Mouse (Mus musculus) left cerebral cortex, adult 11 months (tissue): ENCODE results near the gene Otop2.

ENCODE experiments used
- DNase-seq: peaks from one replicate; pipeline ENCODE4 v3.0.0; 2022; ENCODE audit warnings: low spot score

Gene Otop2

GRCm38 (mm10) chr11:115298160-115298559 is 8.8 kb upstream of the Otop2 start:
- DNase-seq = no peak

- no peak for DNase-seq
These were observed 6.2 kb upstream of the Otop2 start for GRCm38 (mm10) chr11:115300745-115301144.

GRCm38 (mm10) chr11:115301351-115301750 is 5.6 kb upstream of the Otop2 start:
- no peak for DNase-seq

- no peak for DNase-seq
These were observed 3.8 kb upstream of the Otop2 start for GRCm38 (mm10) chr11:115303167-115303566.

GRCm38 (mm10) chr11:115308781-115309180 is 1.8 kb downstream of the Otop2 start:
- no peak for DNase-seq

GRCm38 (mm10) chr11:115314249-115314648 is 7.3 kb downstream of the Otop2 start:
- no peak for DNase-seq

GRCm38 (mm10) chr11:115317204-115317603 is 10.2 kb downstream of the Otop2 start:
- DNase-seq = no peak

GRCm38 (mm10) chr11:115318245-115319027 is 11.5 kb downstream of the Otop2 start:
- no peak for DNase-seq

- no peak for DNase-seq
These were observed 12.9 kb downstream of the Otop2 start for GRCm38 (mm10) chr11:115319704-115320383.

GRCm38 (mm10) chr11:115321906-115322693 is 15.1 kb downstream of the Otop2 start, which contains the start of gene Ush1g:
TSS of gene Ush1g (minus strand) at chr11:115322041.
- no peak for DNase-seq

- no peak for DNase-seq
These were observed 16.4 kb downstream of the Otop2 start for GRCm38 (mm10) chr11:115323354-115323753.

- no peak for DNase-seq
These were observed 19.8 kb downstream of the Otop2 start for GRCm38 (mm10) chr11:115326730-115327129.

GRCm38 (mm10) chr11:115329339-115329738 is 22.4 kb downstream of the Otop2 start:
- no peak for DNase-seq

GRCm38 (mm10) chr11:115334531-115334930 is 27.6 kb downstream of the Otop2 start, which contains the start of gene Otop3:
TSS of gene Otop3 (plus strand) at chr11:115334731.
- no peak for DNase-seq

GRCm38 (mm10) chr11:115335223-115335622 is 28.3 kb downstream of the Otop2 start:
- no peak for DNase-seq

- DNase-seq = no peak
These were observed 29.2 kb downstream of the Otop2 start for GRCm38 (mm10) chr11:115336115-115336514.

- no peak for DNase-seq
These were observed 30.4 kb downstream of the Otop2 start for GRCm38 (mm10) chr11:115337350-115337749.

GRCm38 (mm10) chr11:115337826-115338225 is 30.9 kb downstream of the Otop2 start:
- DNase-seq = no peak

- DNase-seq = no peak
These were observed 34.3 kb downstream of the Otop2 start for GRCm38 (mm10) chr11:115341246-115341645.

- no peak for DNase-seq
These were observed 34.9 kb downstream of the Otop2 start for GRCm38 (mm10) chr11:115341866-115342265.

- no peak for DNase-seq
These were observed 38.0 kb downstream of the Otop2 start for GRCm38 (mm10) chr11:115344967-115345366.

GRCm38 (mm10) chr11:115345515-115345914 is 38.6 kb downstream of the Otop2 start:
- no peak for DNase-seq
